Mouse (Mus musculus) limb, embryonic 13.5 days (tissue): ENCODE measurements at regions not wholly inside any gene's neighbourhood (a gene's known extent, or its start where the extent isn't known, plus 50 kb on each side); places are given as distances from the start of the nearest gene placed in this dataset.

Source experiments
- ATAC-seq: fragments of 200-750 bp; cut with Nextera tagmentation; 2 replicates; pipeline ENCODE4 v1.8.0; 2017; ENCODE audit warnings: low read depth, moderate number of reproducible peaks, moderate TSS enrichment; ENCODE audit not compliant: low FRiP score
- H3K27ac ChIP-seq: fragments of 300-500 bp; sonication (generic); 2 replicates; pipeline ENCODE4 v1.5.1; 2015; ENCODE audit warnings: inconsistent platforms, mild to moderate bottlenecking, moderate library complexity
- H3K27me3 ChIP-seq: fragments of 300-500 bp; sonication (generic); 2 replicates; pipeline ENCODE4 v1.6.1; 2015; ENCODE audit warnings: mild to moderate bottlenecking, inconsistent platforms
- H3K36me3 ChIP-seq: fragments of 300-500 bp; sonication (generic); 2 replicates; pipeline ENCODE4 v1.6.1; 2015; ENCODE audit warnings: inconsistent platforms, mild to moderate bottlenecking, moderate library complexity
- H3K4me1 ChIP-seq: fragments of 300-500 bp; sonication (generic); 2 replicates; pipeline ENCODE4 v1.6.1; 2015; ENCODE audit warnings: inconsistent platforms
- H3K4me2 ChIP-seq: fragments of 300-500 bp; sonication (generic); replicated peaks from 2 replicates; pipeline ENCODE4 v1.6.1; 2015; ENCODE audit warnings: inconsistent platforms, mild to moderate bottlenecking, moderate library complexity
- H3K4me3 ChIP-seq: fragments of 300-500 bp; sonication (generic); 2 replicates; pipeline ENCODE4 v1.5.1; 2015; ENCODE audit warnings: moderate library complexity, mild to moderate bottlenecking, inconsistent platforms
- H3K9ac ChIP-seq: fragments of 300-500 bp; sonication (generic); 2 replicates; pipeline ENCODE4 v1.6.1; 2015; ENCODE audit warnings: mild to moderate bottlenecking, inconsistent platforms
- H3K9me3 ChIP-seq: fragments of 300-500 bp; sonication (generic); 2 replicates; pipeline ENCODE4 v1.6.1; 2016; ENCODE audit warnings: inconsistent platforms
- WGBS: fragments of 180-500 bp; shearing (Covaris S2); methylation state at CpG from one replicate; pipeline ENCODE4 v1.1.7; 2015; 5-methylcytosine and 5-hydroxymethylcytosine counted together

DNA sequence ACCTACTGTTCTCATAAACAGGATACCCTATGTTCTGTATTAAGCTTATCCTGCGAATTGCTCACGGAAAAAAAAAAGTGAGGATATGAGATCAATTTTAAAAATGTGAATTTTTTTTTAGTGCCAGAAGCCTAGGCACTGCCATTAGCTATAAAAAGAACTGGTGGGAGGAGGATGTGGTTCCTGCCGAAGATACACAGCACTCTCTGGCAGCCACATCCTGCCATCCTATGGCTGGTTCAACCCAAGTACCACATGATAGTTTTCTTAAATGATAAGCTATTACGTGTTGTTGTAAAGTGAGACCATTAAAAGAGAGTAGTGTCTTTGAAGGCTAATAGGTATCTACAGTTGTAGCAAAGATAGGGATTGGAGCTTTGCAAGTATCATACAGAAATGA lies 58.2 kb upstream of the Ppp3ca start:
- Histone ChIP-seq H3K4me2 (no peak overlapping the region), H3K27ac (no peak overlapping the region), H3K27me3 (no peaks in the 10 kb centered on the region), H3K36me3 (no peaks in the 10 kb centered on the region), H3K4me3 (no peak overlapping the region), H3K9me3 (no peaks in the 10 kb centered on the region), H3K9ac (no peak overlapping the region), H3K4me1 (peaks cover 13% of the 10 kb centered on the region)
- ATAC-seq, result no peak
- 82% methylated on average over 4 of the region's 4 CpGs for WGBS

DNA sequence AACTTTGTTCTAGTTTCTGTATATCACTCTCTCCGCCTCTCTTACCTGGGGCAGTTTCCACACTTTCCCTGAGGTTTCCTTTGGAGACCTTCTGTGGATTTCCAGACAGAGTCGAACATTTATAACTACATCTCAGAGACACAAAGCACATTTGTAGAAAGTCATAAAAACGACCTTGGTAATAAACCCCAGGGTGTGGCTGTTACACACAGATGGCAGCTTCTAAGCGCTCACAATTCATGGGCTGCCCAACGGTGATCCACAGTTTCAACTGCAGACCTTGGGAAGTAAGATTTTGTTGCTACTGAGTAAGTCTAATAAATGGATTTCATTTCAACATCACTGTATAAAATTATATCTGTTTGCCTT lies 59.4 kb upstream of the Ppp3ca start:
- Histone ChIP-seq H3K9me3 (no peaks in the 10 kb centered on the region), H3K4me1 (peaks cover 13% of the 10 kb centered on the region), H3K27ac (0 out of 2 replicates have a peak overlapping the region, but pooled peaks have one; percentile 22), H3K4me2 (peak overlapping the region; percentile 31), H3K9ac (no peak overlapping the region), H3K27me3 (no peaks in the 10 kb centered on the region), H3K36me3 (no peaks in the 10 kb centered on the region), H3K4me3 (no peak overlapping the region)
- ATAC-seq, result no peak
- 11% methylated on average over 5 of the region's 5 CpGs for WGBS

DNA sequence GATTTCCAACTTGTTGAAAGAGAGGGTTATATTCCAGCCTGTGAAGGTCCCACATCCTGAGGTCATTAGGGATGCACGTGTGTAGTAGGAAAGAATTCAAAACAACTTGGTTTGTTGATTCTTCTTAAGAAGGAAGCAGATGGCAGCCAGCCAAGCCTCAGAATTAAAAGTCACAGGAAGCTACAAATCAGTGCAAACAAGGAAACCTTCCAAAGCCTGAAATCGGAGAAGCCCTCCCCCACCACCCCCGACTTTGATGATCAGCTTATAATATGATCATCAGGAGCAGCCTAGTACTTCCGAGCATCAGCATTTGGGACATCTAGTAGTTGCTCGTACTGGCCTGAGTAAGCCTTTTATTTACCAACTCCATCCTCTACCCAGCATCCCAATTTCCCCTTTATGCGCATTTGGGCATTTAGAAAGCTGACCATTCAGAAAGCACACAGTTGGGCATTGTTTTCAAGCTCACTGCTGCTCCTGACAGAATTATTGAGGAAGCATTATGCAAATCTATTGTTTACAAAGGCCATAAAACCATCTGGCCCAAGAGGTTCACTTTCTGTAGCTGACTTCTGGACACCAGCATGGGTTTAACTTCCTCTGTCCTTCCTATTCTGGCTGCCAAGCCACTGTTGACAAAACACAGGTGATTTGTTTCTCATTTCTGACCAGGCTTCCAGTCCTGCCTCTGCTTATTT lies 59.9 kb upstream of the Ppp3ca start:
- Histone ChIP-seq H3K27ac (peak overlapping the region; percentile 22; the same call in 1 of the 2 replicates), H3K4me3 (no peak overlapping the region), H3K9ac (no peak overlapping the region), H3K27me3 (no peaks in the 10 kb centered on the region), H3K4me2 (peak overlapping the region; percentile 31), H3K4me1 (peaks cover 13% of the 10 kb centered on the region), H3K36me3 (no peaks in the 10 kb centered on the region), H3K9me3 (no peaks in the 10 kb centered on the region)
- WGBS, result 14% methylated on average over 6 of the region's 6 CpGs
- 0 out of 2 replicates have a peak, but pooled peaks have one; percentile 54 for ATAC-seq

DNA sequence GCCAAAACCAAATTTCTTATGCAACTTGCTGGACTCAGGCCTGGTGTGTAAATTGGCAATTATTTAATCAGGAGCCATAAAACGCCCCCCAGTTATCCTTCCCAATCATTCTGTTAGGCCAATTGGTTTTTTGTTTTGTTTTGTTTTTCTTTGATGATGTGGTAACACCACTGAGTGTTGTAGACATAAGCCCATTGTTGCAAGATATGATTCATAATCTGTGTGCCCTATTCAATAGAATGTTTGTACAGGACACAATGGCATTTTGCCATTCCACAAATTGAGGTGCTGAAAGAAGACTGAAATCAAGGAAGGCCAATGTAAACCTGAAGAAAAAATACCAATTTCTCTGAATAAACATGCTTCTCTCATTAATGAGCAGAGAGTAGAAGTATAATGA lies 68.2 kb upstream of the Ppp3ca start:
- no peaks in the 10 kb centered on the region for H3K4me1 ChIP-seq
- 81% methylated on average over 1 of the region's 1 CpGs for WGBS
- no peak overlapping the region for H3K9ac ChIP-seq
- no peak for ATAC-seq
- H3K27ac ChIP-seq, result no peak overlapping the region
- no peak overlapping the region for H3K4me3 ChIP-seq
- no peaks in the 10 kb centered on the region for H3K36me3 ChIP-seq
- no peaks in the 10 kb centered on the region for H3K9me3 ChIP-seq
- no peaks in the 10 kb centered on the region for H3K27me3 ChIP-seq
- no peak overlapping the region for H3K4me2 ChIP-seq

DNA sequence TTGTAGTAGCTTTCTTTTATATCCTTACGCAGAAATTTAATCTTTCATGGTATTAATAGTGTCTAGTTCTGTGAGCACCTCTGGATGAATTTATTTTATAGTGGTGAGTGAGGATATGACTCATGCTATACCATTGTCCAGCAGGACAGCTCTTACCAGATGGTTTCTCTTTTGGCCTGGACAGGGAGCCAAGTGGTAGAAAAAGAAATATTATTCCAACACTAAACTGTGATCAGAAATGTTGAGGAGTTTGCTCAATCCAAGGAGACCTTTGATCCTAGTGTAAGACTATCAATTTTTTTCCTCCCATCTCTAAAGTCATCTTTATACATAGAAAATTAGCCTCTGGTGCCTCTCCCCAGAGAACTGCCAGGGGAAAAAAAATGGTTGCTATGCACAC lies 86.0 kb upstream of the Ppp3ca start:
- WGBS, result 91% methylated on average over 1 of the region's 1 CpGs
- no peaks in the 10 kb centered on the region for H3K4me1 ChIP-seq
- no peaks in the 10 kb centered on the region for H3K9me3 ChIP-seq

DNA sequence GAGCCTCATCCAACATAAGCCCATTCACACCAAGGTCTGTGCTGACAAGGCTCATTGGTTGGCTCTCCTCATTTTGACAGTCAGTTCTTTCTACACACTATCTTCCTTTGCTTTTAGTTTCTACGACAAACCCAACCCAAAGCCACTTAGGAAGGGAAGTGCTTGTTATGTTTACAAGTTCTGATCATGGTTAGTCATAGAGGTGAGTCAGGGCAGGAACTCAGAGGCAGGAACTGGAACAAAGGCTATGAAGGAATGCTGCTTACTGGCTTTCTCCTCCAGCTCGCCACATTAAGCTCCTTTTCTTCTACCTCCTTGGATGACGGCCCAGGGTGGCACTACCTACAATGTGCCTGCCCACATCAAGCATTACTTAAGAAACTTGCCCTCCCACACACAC lies 91.9 kb upstream of the Ppp3ca start:
- Histone ChIP-seq H3K9ac (no peak overlapping the region), H3K9me3 (no peaks in the 10 kb centered on the region), H3K4me1 (no peaks in the 10 kb centered on the region), H3K4me3 (no peak overlapping the region), H3K4me2 (no peak overlapping the region), H3K27me3 (no peaks in the 10 kb centered on the region), H3K36me3 (no peaks in the 10 kb centered on the region), H3K27ac (no peak overlapping the region)
- ATAC-seq, result no peak
- WGBS, result 85% methylated on average over 3 of the region's 3 CpGs

More for the DNA sequence above, 86.0 kb upstream of the Ppp3ca start:
- H3K27me3 ChIP-seq, result no peaks in the 10 kb centered on the region
- H3K27ac ChIP-seq, result no peak overlapping the region
- no peaks in the 10 kb centered on the region for H3K36me3 ChIP-seq
- H3K4me2 ChIP-seq, result no peak overlapping the region
- H3K9ac ChIP-seq, result no peak overlapping the region
- ATAC-seq, result no peak
- H3K4me3 ChIP-seq, result no peak overlapping the region

DNA sequence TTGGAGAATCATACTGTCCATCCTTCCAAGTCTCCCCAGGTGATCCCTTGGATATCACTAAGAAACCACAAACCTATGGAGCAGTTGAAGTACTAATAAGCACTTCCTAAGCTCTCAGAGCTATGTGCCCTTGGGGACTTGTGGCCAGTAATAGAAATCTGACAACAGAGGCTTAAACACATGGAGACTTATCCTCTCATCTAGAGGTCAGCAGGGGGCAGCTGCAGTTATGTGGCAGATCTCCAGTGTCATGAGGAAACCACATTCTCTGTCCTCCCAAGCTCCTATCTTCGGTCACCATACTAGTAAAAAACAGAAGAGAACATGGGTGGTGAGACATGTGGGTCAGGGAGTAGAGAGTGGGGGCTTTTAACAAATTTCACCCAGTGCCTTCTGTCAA lies 99.4 kb upstream of the Ppp3ca start:
- Histone ChIP-seq H3K4me3 (no peak overlapping the region), H3K36me3 (no peaks in the 10 kb centered on the region), H3K4me2 (no peak overlapping the region), H3K27me3 (no peaks in the 10 kb centered on the region), H3K4me1 (no peaks in the 10 kb centered on the region), H3K9ac (no peak overlapping the region), H3K27ac (no peak overlapping the region), H3K9me3 (no peaks in the 10 kb centered on the region)
- no peak for ATAC-seq
- 73% methylated on average over 1 of the region's 1 CpGs for WGBS

DNA sequence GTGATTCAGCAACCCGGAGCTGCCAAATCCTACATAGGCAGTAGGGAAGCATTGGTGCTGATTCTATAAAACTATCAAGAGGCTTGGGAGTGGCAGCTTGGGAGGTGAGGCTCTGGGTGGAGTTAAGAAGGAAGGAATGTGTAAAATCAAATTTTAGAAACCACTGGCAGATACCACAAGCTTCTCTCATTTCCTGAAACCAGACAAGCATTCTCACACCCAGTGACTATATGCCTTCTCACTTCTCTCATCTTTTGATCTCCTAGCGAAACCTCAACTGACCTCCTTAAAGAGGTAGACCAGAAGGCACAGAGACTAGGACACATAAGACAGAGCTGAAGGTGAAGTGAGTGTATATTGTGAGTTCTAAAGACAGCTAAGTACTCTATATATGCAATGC lies 113.4 kb upstream of the Ppp3ca start:
- Histone ChIP-seq H3K9ac (no peak overlapping the region), H3K27me3 (no peaks in the 10 kb centered on the region), H3K36me3 (no peaks in the 10 kb centered on the region), H3K27ac (no peak overlapping the region), H3K4me1 (no peaks in the 10 kb centered on the region), H3K4me2 (no peak overlapping the region), H3K4me3 (no peak overlapping the region), H3K9me3 (no peaks in the 10 kb centered on the region)
- WGBS, result 89% methylated on average over 2 of the region's 2 CpGs
- no peak for ATAC-seq

DNA sequence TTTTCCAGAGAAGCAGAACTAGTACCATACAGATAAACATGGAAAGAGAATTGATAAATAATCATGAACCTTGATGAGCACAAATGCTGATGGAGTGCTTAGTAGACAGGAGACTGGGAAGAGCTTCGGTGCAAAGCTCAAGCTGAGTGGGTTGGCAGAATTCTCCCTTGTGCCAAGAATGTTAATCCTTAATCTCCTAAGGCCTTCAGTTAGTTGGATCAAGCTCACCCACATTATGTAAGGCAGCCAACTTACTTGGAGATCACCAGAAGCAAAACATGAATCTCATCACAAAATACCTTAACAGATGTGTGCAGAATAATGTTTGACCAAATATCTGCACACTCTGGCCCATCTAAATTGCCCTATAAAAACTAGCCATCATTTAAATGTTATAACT lies 120.5 kb upstream of the Ppp3ca start:
- Histone ChIP-seq H3K27ac (no peak overlapping the region), H3K9me3 (no peaks in the 10 kb centered on the region), H3K4me1 (no peaks in the 10 kb centered on the region), H3K4me3 (no peak overlapping the region), H3K9ac (no peak overlapping the region), H3K36me3 (no peaks in the 10 kb centered on the region), H3K27me3 (no peaks in the 10 kb centered on the region), H3K4me2 (no peak overlapping the region)
- WGBS, result 92% methylated on average over 1 of the region's 1 CpGs
- ATAC-seq, result no peak

DNA sequence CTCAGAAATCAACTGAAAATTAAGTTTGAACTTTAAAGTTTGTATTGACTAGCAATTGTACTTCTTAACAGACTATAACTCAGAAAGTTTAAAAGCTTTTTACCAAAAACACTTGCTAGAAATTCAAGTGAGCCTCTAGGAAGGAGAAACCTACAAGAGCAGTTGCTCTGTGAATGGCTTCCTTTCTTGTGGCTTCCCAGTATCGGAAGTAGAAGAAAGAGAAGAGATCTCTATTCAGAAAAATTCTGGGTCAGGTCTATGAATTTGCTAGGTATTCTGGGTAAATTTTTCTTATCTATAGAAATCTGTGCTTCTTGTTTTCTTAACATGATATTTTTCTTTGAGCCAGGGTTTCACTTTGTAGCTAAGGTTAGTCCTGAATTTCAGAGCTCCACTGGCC lies 138.3 kb upstream of the Ppp3ca start:
- no peaks in the 10 kb centered on the region for H3K9me3 ChIP-seq
- H3K9ac ChIP-seq, result no peak overlapping the region
- H3K4me1 ChIP-seq, result no peaks in the 10 kb centered on the region
- H3K27me3 ChIP-seq, result no peaks in the 10 kb centered on the region
- ATAC-seq, result no peak
- no peak overlapping the region for H3K27ac ChIP-seq
- H3K4me3 ChIP-seq, result no peak overlapping the region
- no peaks in the 10 kb centered on the region for H3K36me3 ChIP-seq
- WGBS, result 91% methylated on average over 1 of the region's 1 CpGs
- no peak overlapping the region for H3K4me2 ChIP-seq

DNA sequence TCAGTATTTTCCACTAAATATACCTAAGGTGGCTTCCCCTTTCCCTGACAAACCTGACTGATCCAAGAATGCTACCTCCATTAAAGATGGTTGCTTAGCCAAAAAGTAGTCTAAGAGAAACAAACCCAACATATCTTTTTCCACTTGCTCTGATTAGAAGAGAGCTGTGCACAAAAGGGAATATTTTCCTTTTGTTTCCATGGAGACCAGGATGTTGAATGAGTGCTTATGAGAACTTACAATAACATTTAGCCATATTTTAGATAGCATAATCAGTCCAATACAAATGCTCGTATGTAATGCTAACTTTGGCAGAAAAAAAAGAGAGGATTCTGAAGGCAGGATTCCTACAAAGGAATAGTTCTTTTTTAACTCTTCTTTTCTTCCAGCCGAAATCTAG lies 161.3 kb upstream of the Ppp3ca start:
- H3K27me3 ChIP-seq, result no peaks in the 10 kb centered on the region

DNA sequence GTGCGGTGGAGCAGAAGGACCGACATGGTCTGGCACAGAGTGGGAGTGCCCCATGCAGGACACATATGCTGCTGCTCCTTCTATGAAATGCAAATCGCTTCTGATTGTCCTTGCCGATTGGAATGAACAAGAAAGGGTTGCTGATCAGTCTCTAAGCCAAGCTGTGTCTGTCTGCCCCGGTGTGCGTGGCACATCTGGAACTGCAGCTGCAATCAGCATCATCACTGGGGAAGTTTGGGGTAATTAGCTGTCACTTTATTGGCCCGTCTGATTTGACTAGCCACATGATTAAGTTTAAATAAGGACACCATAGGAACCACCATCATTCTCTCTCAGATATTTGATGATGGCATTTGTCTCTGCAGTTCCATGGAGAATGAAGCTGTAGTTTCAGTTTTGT lies 162.9 kb upstream of the Ppp3ca start:
- 67% methylated on average over 7 of the region's 7 CpGs for WGBS
- H3K4me1 ChIP-seq, result no peaks in the 10 kb centered on the region
- H3K27ac ChIP-seq, result no peak overlapping the region
- no peaks in the 10 kb centered on the region for H3K36me3 ChIP-seq
- no peak overlapping the region for H3K9ac ChIP-seq
- no peak overlapping the region for H3K4me2 ChIP-seq
- no peaks in the 10 kb centered on the region for H3K27me3 ChIP-seq
- no peak overlapping the region for H3K4me3 ChIP-seq
- no peaks in the 10 kb centered on the region for H3K9me3 ChIP-seq
- no peak for ATAC-seq

More for the DNA sequence above, 161.3 kb upstream of the Ppp3ca start:
- no peak for ATAC-seq
- Histone ChIP-seq H3K4me1 (no peaks in the 10 kb centered on the region), H3K4me3 (no peak overlapping the region), H3K9me3 (no peaks in the 10 kb centered on the region), H3K4me2 (no peak overlapping the region), H3K27ac (no peak overlapping the region), H3K36me3 (no peaks in the 10 kb centered on the region), H3K9ac (no peak overlapping the region)
- WGBS, result 81% methylated on average over 2 of the region's 2 CpGs

DNA sequence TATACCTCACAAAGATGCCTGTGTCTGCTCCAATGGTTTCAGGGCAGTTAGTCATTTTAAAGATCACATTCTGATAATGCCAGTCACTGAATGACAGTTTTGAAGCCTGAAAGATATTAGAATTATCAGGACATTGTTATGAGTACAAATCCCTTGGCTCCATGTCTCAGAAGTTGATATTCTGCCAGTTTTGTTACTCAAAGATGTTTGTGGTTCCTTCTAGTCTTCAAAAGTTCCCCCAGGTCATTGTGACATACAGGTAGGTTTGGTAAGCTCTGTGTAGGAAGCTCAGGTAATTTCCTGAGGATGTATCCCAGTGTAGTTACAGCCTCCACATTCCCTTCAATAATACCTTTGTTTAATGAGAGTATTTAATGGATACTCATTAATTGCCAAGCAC lies 169.0 kb upstream of the Bank1 start:
- Histone ChIP-seq H3K4me1 (no peaks in the 10 kb centered on the region), H3K9me3 (no peaks in the 10 kb centered on the region), H3K27ac (no peak overlapping the region), H3K4me3 (no peak overlapping the region), H3K9ac (no peak overlapping the region), H3K4me2 (no peak overlapping the region), H3K36me3 (no peaks in the 10 kb centered on the region), H3K27me3 (no peaks in the 10 kb centered on the region)
- ATAC-seq, result no peak
